Mouse (Mus musculus): ENCODE measurements around the gene 1700028J19Rik. TPM values are rescaled to one million over a fixed set of nuclear protein-coding genes. Genes with fewer than 3 reads are reported as not detected.

The 1700028J19Rik gene
- total RNA-seq (2014; fragmentation: Nextera tagmentation): 1.2 TPM in 1 of 2 replicates, not detected in the other
- 0.46 TPM in 1 of 2 replicates, not detected in the other for total RNA-seq (2017)

GRCm38 (mm10) chr7:44246055-44246983 lies at the start of gene 1700028J19Rik, which contains the start of gene 2410002F23Rik:
Gene 1700028J19Rik, minus strand, starts transcription at chr7:44246695.
Gene 2410002F23Rik, plus strand, starts transcription at chr7:44246722.
- peak; percentile 78 for ATAC-seq (replicated peaks; ENCODE audit: low FRiP score, low TSS enrichment, poor library complexity, severe bottlenecking)

GRCm38 (mm10) chr7:44291418-44291817 lies 44.9 kb upstream of the 1700028J19Rik start:
- ATAC-seq (replicated peaks; ENCODE audit: low FRiP score, low TSS enrichment, poor library complexity, severe bottlenecking): no peak

DNA sequence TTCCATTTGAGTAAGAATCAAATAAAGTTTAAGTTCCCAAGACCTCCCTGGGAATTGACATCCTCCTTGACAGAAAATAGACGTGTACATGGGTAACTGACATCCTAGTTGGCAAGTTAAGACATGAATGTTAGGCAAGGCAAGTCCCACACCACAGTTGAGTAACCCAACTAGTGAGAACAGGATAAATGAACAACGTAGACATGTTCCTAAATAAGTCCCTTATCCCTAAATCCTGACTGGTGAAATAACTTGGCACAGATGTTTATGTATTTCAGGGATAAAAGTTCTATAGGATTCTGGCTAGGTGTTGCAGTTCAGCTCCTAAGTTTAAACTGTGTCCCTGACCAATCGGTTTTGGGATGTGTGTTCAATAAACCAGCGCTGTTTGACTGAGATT lies 44.5 kb upstream of the 1700028J19Rik start:
- no peak for ATAC-seq (replicated peaks; ENCODE audit: low FRiP score, low TSS enrichment, poor library complexity, severe bottlenecking)

GRCm38 (mm10) chr7:44287760-44288159 lies 41.3 kb upstream of the 1700028J19Rik start:
- no peak for ATAC-seq (replicated peaks; ENCODE audit: low FRiP score, low TSS enrichment, poor library complexity, severe bottlenecking)

GRCm38 (mm10) chr7:44281586-44281985 lies 35.1 kb upstream of the 1700028J19Rik start:
- no peak for ATAC-seq (replicated peaks; ENCODE audit: low FRiP score, low TSS enrichment, poor library complexity, severe bottlenecking)

DNA sequence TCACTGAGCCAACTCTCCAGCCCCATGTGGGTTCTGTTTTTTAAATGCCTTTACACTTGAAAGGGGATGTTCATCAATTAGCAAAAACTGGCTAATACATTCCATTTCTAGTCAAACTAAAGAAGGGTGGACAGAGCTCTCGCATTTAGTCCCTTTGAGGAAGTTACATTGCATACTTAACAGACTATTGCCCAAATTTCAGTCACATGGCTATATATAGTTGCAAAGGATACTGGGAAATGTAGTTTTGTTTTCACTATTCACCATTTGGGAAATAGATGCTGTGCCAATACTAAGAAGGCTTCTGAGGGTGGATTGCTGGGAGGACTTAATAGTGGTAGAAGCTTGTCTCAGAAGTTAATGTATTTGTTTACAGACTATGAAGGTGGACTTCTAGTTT lies 34.5 kb upstream of the 1700028J19Rik start:
- ATAC-seq (replicated peaks; ENCODE audit: low FRiP score, low TSS enrichment, poor library complexity, severe bottlenecking): no peak

DNA sequence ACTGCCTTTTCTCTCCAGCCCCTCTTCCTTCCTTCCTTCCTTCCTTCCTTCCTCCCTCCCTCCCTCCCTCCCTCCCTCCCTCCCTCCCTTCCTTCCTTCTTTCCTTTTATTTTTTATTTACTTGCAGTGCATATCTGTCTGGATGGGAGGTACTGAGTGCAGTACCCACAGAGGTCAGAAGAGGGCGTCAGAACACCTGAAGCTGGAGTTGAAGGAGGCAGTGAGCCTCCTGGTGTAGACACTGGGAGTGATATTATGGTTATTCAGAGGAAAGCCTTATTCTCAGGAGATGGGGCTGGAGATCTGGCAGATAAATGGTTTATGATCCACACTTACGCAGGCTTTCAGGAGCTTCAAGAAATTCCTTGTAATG lies 30.7 kb upstream of the 1700028J19Rik start:
- ATAC-seq (replicated peaks; ENCODE audit: low FRiP score, low TSS enrichment, poor library complexity, severe bottlenecking): no peak

DNA sequence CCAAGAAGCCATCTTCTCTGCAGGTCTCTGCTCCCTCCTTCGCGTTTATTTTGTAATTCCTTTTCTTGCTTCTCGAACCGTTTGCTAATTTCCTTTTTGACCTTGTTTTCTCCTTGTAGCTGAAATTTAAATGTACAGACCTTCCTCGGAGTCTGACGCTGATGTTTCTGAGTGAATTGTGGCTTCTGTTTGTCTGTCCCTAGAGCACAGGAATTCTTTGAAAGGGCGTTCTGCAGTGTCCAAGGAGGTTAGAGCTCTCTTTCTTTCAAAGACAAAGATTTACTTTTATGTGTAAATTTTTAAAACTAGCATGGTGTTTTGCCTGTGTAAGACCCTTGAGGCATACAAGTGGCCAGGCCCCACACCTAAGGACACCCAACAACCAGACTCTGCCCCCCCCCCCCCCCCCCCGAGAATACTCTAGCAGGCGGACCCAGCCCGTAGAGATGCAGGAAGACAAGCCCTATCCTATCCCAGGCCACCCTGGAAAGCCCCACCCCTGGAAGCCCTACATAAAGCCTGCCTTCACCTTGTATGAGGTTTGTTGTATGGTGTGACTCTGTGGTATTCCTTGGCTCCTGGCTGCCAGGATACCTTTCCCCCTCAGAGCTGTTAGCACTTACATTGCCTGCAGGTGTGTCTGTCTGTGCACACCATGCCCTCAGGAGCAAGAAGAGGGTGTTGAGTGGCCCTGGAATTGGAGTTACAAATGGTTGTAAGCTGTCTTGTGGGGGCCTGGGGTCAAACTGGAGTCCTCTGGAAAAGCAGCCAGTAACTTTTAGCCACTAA lies 30.2 kb upstream of the 1700028J19Rik start:
- ATAC-seq (replicated peaks; ENCODE audit: low FRiP score, low TSS enrichment, poor library complexity, severe bottlenecking): no peak

- ATAC-seq (replicated peaks; ENCODE audit: low FRiP score, low TSS enrichment, poor library complexity, severe bottlenecking): no peak
Observed at GRCm38 (mm10) chr7:44275546-44275945, 29.1 kb upstream of the 1700028J19Rik start.

- ATAC-seq (replicated peaks; ENCODE audit: low FRiP score, low TSS enrichment, poor library complexity, severe bottlenecking): no peak
Observed at GRCm38 (mm10) chr7:44274096-44274495, 27.6 kb upstream of the 1700028J19Rik start.

- no peak for ATAC-seq (replicated peaks; ENCODE audit: low FRiP score, low TSS enrichment, poor library complexity, severe bottlenecking)
Observed at GRCm38 (mm10) chr7:44273446-44273845, 27.0 kb upstream of the 1700028J19Rik start.

DNA sequence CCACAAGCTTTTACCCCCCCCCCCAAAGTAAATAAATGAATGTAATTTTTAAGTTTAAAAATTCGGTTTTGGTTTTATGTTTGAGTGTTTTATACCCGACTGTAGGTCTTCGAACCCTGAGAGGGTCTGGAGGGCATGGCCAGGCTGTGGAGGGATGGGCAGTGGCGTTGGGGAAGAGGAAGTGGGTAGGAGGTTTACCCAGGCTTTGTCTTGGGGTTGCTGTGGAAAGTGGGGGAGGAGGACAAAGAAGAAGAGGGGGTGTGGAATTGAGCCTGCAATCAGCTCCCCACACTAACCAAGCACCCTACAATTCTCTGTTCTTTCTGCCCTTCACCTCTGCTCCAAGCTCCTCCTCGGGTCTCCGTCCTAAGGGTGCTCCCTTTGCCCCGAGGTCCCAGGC lies 26.1 kb upstream of the 1700028J19Rik start:
- ATAC-seq (replicated peaks; ENCODE audit: low FRiP score, low TSS enrichment, poor library complexity, severe bottlenecking): no peak

DNA sequence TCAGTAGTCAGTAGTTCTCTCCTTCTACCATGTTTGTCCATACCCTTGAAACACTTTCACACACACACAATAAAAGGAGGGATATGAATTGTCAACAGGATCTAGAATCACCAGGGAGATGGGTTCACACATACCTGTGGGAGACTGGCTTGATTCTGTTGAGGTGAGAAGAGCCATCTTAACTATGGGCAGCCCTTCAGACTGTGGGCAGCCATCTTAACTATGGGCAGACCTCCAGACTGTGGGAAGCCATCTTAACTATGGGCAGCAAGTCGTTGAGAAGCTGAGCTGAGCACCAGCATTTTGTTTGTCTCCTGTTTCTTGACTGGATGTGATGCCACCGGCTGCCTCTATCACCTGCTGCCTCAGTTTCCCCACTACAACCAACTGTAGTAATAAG lies 24.8 kb upstream of the 1700028J19Rik start:
- ATAC-seq (replicated peaks; ENCODE audit: low FRiP score, low TSS enrichment, poor library complexity, severe bottlenecking): no peak

GRCm38 (mm10) chr7:44269397-44269796 lies 22.9 kb upstream of the 1700028J19Rik start:
- ATAC-seq (replicated peaks; ENCODE audit: low FRiP score, low TSS enrichment, poor library complexity, severe bottlenecking): no peak

GRCm38 (mm10) chr7:44268117-44268516 lies 21.6 kb upstream of the 1700028J19Rik start:
- no peak for ATAC-seq (replicated peaks; ENCODE audit: low FRiP score, low TSS enrichment, poor library complexity, severe bottlenecking)

GRCm38 (mm10) chr7:44262791-44263643 lies 16.5 kb upstream of the 1700028J19Rik start:
- ATAC-seq (replicated peaks; ENCODE audit: low FRiP score, low TSS enrichment, poor library complexity, severe bottlenecking): peak; percentile 85

- ATAC-seq (replicated peaks; ENCODE audit: low FRiP score, low TSS enrichment, poor library complexity, severe bottlenecking): no peak
Observed at GRCm38 (mm10) chr7:44261147-44261546, 14.7 kb upstream of the 1700028J19Rik start, which contains the start of gene Gm15517. Gene Gm15517, plus strand, starts transcription at chr7:44261447.

DNA sequence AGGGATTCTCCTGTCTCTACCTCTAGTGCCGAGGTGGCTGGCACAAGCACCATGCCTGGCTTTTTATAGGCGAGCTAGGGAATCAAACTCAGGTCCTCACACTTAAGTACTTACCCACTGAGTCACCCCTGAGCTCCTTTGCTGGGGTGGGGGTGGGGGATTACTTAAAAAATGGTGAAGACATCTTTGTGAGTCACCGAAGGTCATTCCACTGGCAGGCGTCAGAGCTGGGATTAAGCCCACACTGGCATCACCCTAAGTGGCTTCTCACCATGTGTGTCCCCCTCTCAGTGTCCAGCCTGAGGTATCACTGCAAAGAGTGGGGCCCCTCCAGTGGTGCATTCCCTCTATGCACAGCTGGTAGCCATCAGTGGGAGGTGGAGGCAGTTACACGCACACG lies 13.9 kb upstream of the 1700028J19Rik start:
- ATAC-seq (replicated peaks; ENCODE audit: low FRiP score, low TSS enrichment, poor library complexity, severe bottlenecking): no peak

DNA sequence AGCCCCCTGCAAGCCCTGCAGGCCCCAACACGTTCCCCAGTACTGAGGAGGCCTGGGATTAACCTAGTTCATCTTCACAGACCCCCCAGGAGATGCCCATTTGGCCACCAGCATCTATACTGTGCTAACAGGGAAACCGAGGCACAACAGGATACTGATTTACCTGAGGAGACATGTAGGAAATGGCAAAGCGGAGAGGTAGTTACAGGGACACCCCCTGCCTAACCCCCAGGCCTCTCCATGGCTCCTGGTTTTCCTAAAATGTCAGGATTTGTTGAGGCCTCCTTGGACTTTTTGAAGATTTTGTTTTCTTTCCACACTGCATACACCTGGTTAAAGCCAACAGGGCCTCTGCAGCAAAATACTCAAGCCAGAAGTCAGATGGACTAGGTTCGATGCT lies 10.8 kb upstream of the 1700028J19Rik start, which contains the start of gene Acp4:
Gene Acp4 (minus strand): TSS at position 101 of the 400 bp plus-strand sequence.
- ATAC-seq (replicated peaks; ENCODE audit: low FRiP score, low TSS enrichment, poor library complexity, severe bottlenecking): no peak

Measured in megakaryocyte-erythroid progenitor cell, adult 5-6 weeks (primary cell).